Mouse (Mus musculus): ENCODE results near the gene Cc2d1b. TPM values are rescaled to one million over a fixed set of nuclear protein-coding genes. Genes with fewer than 3 reads are reported as not detected.

Gene Cc2d1b
- polyA plus RNA-seq, 1 experiment from 2014 or later: 20.5 TPM

Other genes with a start within 250 kb of the Cc2d1b start
- 4.5 and 5.9 TPM in 2 replicates for gene Shisal2a, start 236.6 kb upstream of the Cc2d1b start, polyA plus RNA-seq (2015; fragmentation: Nextera tagmentation; extraction: Ambion mirVana)
- 24.7 and 26.2 TPM in 2 replicates for gene Gpx7, start 213.0 kb upstream of the Cc2d1b start, polyA plus RNA-seq (2015; fragmentation: Nextera tagmentation; extraction: Ambion mirVana)
- gene Tut4, start 160.5 kb upstream of the Cc2d1b start, polyA plus RNA-seq (2015; fragmentation: Nextera tagmentation; extraction: Ambion mirVana): 92.4 and 97.6 TPM in 2 replicates
- 93.4 and 104 TPM in 2 replicates for gene Prpf38a, start 40.6 kb upstream of the Cc2d1b start, polyA plus RNA-seq (2015; fragmentation: Nextera tagmentation; extraction: Ambion mirVana)
- 3.5 and 4.1 TPM in 2 replicates for gene Orc1, start 40.5 kb upstream of the Cc2d1b start, polyA plus RNA-seq (2015; fragmentation: Nextera tagmentation; extraction: Ambion mirVana)
- 1.2 and 1.7 TPM in 2 replicates for gene 3110021N24Rik, start 99.7 kb downstream of the Cc2d1b start, polyA plus RNA-seq (2015; fragmentation: Nextera tagmentation; extraction: Ambion mirVana)
- 5.6 and 6.1 TPM in 2 replicates for gene Zfyve9, start 160.9 kb downstream of the Cc2d1b start, polyA plus RNA-seq (2015; fragmentation: Nextera tagmentation; extraction: Ambion mirVana)
- gene Btf3l4, start 213.7 kb downstream of the Cc2d1b start, polyA plus RNA-seq (2015; fragmentation: Nextera tagmentation; extraction: Ambion mirVana): 256 and 274 TPM in 2 replicates
- gene Txndc12, start 214.7 kb downstream of the Cc2d1b start, polyA plus RNA-seq (2015; fragmentation: Nextera tagmentation; extraction: Ambion mirVana): 79.6 and 80.6 TPM in 2 replicates
- 30.6 and 30.9 TPM in 2 replicates for gene Kti12, start 227.8 kb downstream of the Cc2d1b start, polyA plus RNA-seq (2015; fragmentation: Nextera tagmentation; extraction: Ambion mirVana)
- 2.5 and 2.6 TPM in 2 replicates for gene A730015C16Rik, start 228.7 kb downstream of the Cc2d1b start, polyA plus RNA-seq (2015; fragmentation: Nextera tagmentation; extraction: Ambion mirVana)

Measured in midbrain, embryonic 13.5 days (tissue).